Mouse (Mus musculus) layer of hippocampus, postnatal 10 days (tissue): ENCODE data around the gene Ctrb1. TPM values are rescaled to one million over a fixed set of nuclear protein-coding genes. Genes with fewer than 3 reads are reported as not detected.

ENCODE experiments used
- DNase-seq, 2 experiments: peaks; one replicate each; pipeline ENCODE4 v3.0.0; 2021; ENCODE audit warnings: low spot score in 2 of 2
- total RNA-seq, 2 experiments: library from RNA; stranded (reverse); gene quantifications; 2 replicates each; pipeline ENCODE4 v1.2.3; 2021

The Ctrb1 gene
- total RNA-seq, 2 experiments from 2014 or later: not detected

- DNase-seq: peak in 1 of 2 experiments; percentile 14
Measured at GRCm38 (mm10) chr8:111717866-111718265, 27.1 kb upstream of the Ctrb1 start.

GRCm38 (mm10) chr8:111717488-111717792 is 26.6 kb upstream of the Ctrb1 start:
- peak in 1 of 2 experiments; percentile 7 for DNase-seq

- DNase-seq: peak; percentile 84
Measured at GRCm38 (mm10) chr8:111716603-111717487, 26.0 kb upstream of the Ctrb1 start.

GRCm38 (mm10) chr8:111715514-111715913 is 24.7 kb upstream of the Ctrb1 start:
- no peak for DNase-seq

GRCm38 (mm10) chr8:111714295-111714694 is 23.5 kb upstream of the Ctrb1 start:
- no peak for DNase-seq

GRCm38 (mm10) chr8:111713817-111714216 is 23.0 kb upstream of the Ctrb1 start:
- DNase-seq: no peak

- DNase-seq: no peak
Measured at GRCm38 (mm10) chr8:111713291-111713690, 22.5 kb upstream of the Ctrb1 start.

- peak; percentile 73 to 79 for DNase-seq
Measured at GRCm38 (mm10) chr8:111712588-111712987, 21.8 kb upstream of the Ctrb1 start.

GRCm38 (mm10) chr8:111712135-111712534 is 21.3 kb upstream of the Ctrb1 start:
- peak in 1 of 2 experiments; percentile 28 for DNase-seq

- DNase-seq: no peak
Measured at GRCm38 (mm10) chr8:111710777-111711485, 20.1 kb upstream of the Ctrb1 start.

- no peak for DNase-seq
Measured at GRCm38 (mm10) chr8:111709223-111709622, 18.4 kb upstream of the Ctrb1 start.

- DNase-seq: no peak
Measured at GRCm38 (mm10) chr8:111708265-111708664, 17.5 kb upstream of the Ctrb1 start.

- no peak for DNase-seq
Measured at GRCm38 (mm10) chr8:111705699-111706098, 14.9 kb upstream of the Ctrb1 start.

- DNase-seq: no peak
Measured at GRCm38 (mm10) chr8:111705222-111705621, 14.4 kb upstream of the Ctrb1 start.

GRCm38 (mm10) chr8:111704585-111704984 is 13.8 kb upstream of the Ctrb1 start:
- DNase-seq: no peak

- DNase-seq: no peak
Measured at GRCm38 (mm10) chr8:111701380-111701779, 10.6 kb upstream of the Ctrb1 start.

- DNase-seq: no peak
Measured at GRCm38 (mm10) chr8:111700740-111701139, 9.9 kb upstream of the Ctrb1 start.

- no peak for DNase-seq
Measured at GRCm38 (mm10) chr8:111700201-111700600, 9.4 kb upstream of the Ctrb1 start.

- DNase-seq: no peak
Measured at GRCm38 (mm10) chr8:111699035-111699434, 8.2 kb upstream of the Ctrb1 start.

- no peak for DNase-seq
Measured at GRCm38 (mm10) chr8:111697655-111698054, 6.8 kb upstream of the Ctrb1 start.

GRCm38 (mm10) chr8:111695441-111695840 is 4.6 kb upstream of the Ctrb1 start:
- DNase-seq: no peak

- no peak for DNase-seq
Measured at GRCm38 (mm10) chr8:111693261-111693741, 2.5 kb upstream of the Ctrb1 start.
